Mouse (Mus musculus) cerebellum, adult 9-10 months (tissue): ENCODE data around the gene BC048671.
A peak's percentile ranks its signal among the peaks of the same experiment; 100 is the strongest.

Experiments
- DNase-seq: peaks from one replicate; pipeline ENCODE4 v3.0.0; 2022

BC048671 gene

GRCm38 (mm10) chr6:90300919-90301318, at the start of gene BC048671:
Gene BC048671 (plus strand): TSS chr6:90301219.
- no peak for DNase-seq

GRCm38 (mm10) chr6:90288265-90288664, 12.8 kb upstream of the BC048671 start:
- no peak for DNase-seq

GRCm38 (mm10) chr6:90306315-90306975, 5.4 kb downstream of the BC048671 start:
- DNase-seq: no peak

GRCm38 (mm10) chr6:90308839-90309778, 8.1 kb downstream of the BC048671 start:
- no peak for DNase-seq

- no peak for DNase-seq
These were observed 14.9 kb downstream of the BC048671 start for GRCm38 (mm10) chr6:90315961-90316360.

- no peak for DNase-seq
These were observed 16.7 kb downstream of the BC048671 start for GRCm38 (mm10) chr6:90317510-90318258.

- no peak for DNase-seq
These were observed 18.0 kb downstream of the BC048671 start for GRCm38 (mm10) chr6:90319019-90319418.

- no peak for DNase-seq
These were observed 18.6 kb downstream of the BC048671 start for GRCm38 (mm10) chr6:90319475-90320191.

- no peak for DNase-seq
These were observed 19.4 kb downstream of the BC048671 start for GRCm38 (mm10) chr6:90320429-90320828.

- no peak for DNase-seq
These were observed 20.8 kb downstream of the BC048671 start for GRCm38 (mm10) chr6:90321811-90322210.

GRCm38 (mm10) chr6:90324026-90324425, 23.0 kb downstream of the BC048671 start:
- no peak for DNase-seq

- no peak for DNase-seq
These were observed 23.4 kb downstream of the BC048671 start for GRCm38 (mm10) chr6:90324463-90324862.

GRCm38 (mm10) chr6:90324991-90325390, 24.0 kb downstream of the BC048671 start, which contains the start of gene Chst13:
Gene Chst13 (minus strand): TSS chr6:90325185.
- no peak for DNase-seq

- DNase-seq: no peak
These were observed 26.7 kb downstream of the BC048671 start for GRCm38 (mm10) chr6:90327670-90328069.

GRCm38 (mm10) chr6:90329953-90330352, 28.9 kb downstream of the BC048671 start:
- peak; percentile 83 for DNase-seq

GRCm38 (mm10) chr6:90332561-90333425, 31.8 kb downstream of the BC048671 start, which contains the start of gene Uroc1:
Gene Uroc1 (plus strand): TSS chr6:90333284.
- DNase-seq: no peak

- DNase-seq: no peak
These were observed 33.2 kb downstream of the BC048671 start for GRCm38 (mm10) chr6:90334244-90334643.

- peak; percentile 75 for DNase-seq
These were observed 41.3 kb downstream of the BC048671 start for GRCm38 (mm10) chr6:90342343-90342742.

GRCm38 (mm10) chr6:90347183-90347582, 46.2 kb downstream of the BC048671 start:
- DNase-seq: no peak

GRCm38 (mm10) chr6:90348500-90348899, 47.5 kb downstream of the BC048671 start:
- no peak for DNase-seq

GRCm38 (mm10) chr6:90350011-90350410, 49.0 kb downstream of the BC048671 start:
- no peak for DNase-seq
